Comparison of ENCODE assay signal across 8 mouse cellular contexts in genomic region chr2:120563235-120563990, GRCm38 (mm10). TPM values are rescaled to one million over a fixed set of nuclear protein-coding genes. Genes with fewer than 3 reads are reported as not detected.
DNase-seq lines count a peak whose midpoint lies in the region; ATAC-seq lines count a peak whose summit lies in the region.

TSS of gene Zfp106 (minus strand) at chr2:120563843.

- peak; percentile 91 for DNase-seq in adipocyte (ENCODE audit: low spot score)
- peak; percentile 96 for DNase-seq in embryo, embryonic 10 days (ENCODE audit: low spot score)
- peak; percentile 87 for DNase-seq in gastrocnemius, postnatal 10 days
- peak; percentile 85 to 92 for DNase-seq in left cerebral cortex, postnatal 10 days (ENCODE audit: extremely low spot score in 1 of 2, low spot score in 2 of 2)
- peak; percentile 87 for DNase-seq in right cerebral cortex, postnatal 25 days
- peak; percentile 79 to 83 for DNase-seq in urinary bladder, postnatal 4 days (ENCODE audit: low spot score in 2 of 2)

- ATAC-seq in inflammation-experienced regulatory T-cells, adult 6 months: peak; percentile 80
- peak; percentile 78 for ATAC-seq in megakaryocyte-erythroid progenitor cell, adult 5-6 weeks (replicated peaks; ENCODE audit: low FRiP score, low TSS enrichment, poor library complexity, severe bottlenecking)

- intact Hi-C loops in left cerebral cortex, postnatal 10 days (cut with DNase I): loop anchor here (2.0 to 10.0 kb wide), 2 partner anchors 43 to 91 kb away; no protein-coding TSS in a partner anchor

RNA-seq across cellular contexts. Expression of gene Zfp106, which starts in this region (rescaled TPM):
- total RNA-seq in gastrocnemius, postnatal 10 days (2021): 100 to 1,000 TPM; 222 to 256 TPM
- 10 to 100 TPM; 23.8 to 29.5 (median 28.5) TPM for polyA plus RNA-seq in inflammation-experienced regulatory T-cells, adult 6 months (2017; shearing (Covaris generic))
- 100 to 1,000 TPM in 1 of 2 experiments, 10 to 100 TPM in 1; 83.8 to 101 TPM for total RNA-seq in left cerebral cortex, postnatal 10 days (2021)
- total RNA-seq in megakaryocyte-erythroid progenitor cell, adult 5-6 weeks (2014; fragmentation: Nextera tagmentation): 96.8 and 100 TPM in 2 replicates
- total RNA-seq in megakaryocyte-erythroid progenitor cell, adult 5-6 weeks (2017): 98.7 and 126 TPM in 2 replicates

Comparison
In these comparisons a context has a peak if more than half of its experiments do, and no peak if none do; other contexts are left out.
1. Peak in every context shown above with its lines: DNase-seq and ATAC-seq.